Mouse (Mus musculus) thymus, postnatal 36 days (tissue): ENCODE data around the gene Gm10382.
"Not testable (repeated sequence)": the region's sequence is repeated elsewhere in the genome, so short reads cannot be mapped to it uniquely, and the experiment has no call there.

Experiments used
- DNase-seq, 2 experiments: peaks; one replicate each; pipeline ENCODE4 v3.0.0; 2022; ENCODE audit warnings: mixed read lengths in 2 of 2

Gm10382 gene

GRCm38 (mm10) chr5:125393622-125394603 is 4.8 kb downstream of the Gm10382 start:
- DNase-seq = peak; percentile 79 to 88

DNA sequence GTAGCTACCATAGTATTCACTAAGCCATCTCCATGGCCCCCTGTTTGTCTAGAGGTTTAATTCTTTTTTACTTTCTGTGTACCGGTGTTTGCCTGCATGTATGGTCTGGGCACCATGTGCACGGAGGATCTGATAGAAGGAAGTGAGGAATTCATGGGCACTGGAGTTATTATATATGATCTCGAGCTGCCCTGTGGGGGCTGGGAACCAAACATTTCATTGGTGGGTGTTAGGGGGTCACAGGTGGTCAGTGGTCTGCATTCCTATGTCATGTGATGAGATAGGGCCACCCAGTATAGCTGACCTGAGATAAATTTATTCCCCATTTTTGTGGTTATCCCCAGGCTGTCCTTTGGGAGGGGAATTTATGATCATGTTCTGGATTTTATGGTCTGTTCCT is 5.9 kb downstream of the Gm10382 start:
- DNase-seq = no peak

DNA sequence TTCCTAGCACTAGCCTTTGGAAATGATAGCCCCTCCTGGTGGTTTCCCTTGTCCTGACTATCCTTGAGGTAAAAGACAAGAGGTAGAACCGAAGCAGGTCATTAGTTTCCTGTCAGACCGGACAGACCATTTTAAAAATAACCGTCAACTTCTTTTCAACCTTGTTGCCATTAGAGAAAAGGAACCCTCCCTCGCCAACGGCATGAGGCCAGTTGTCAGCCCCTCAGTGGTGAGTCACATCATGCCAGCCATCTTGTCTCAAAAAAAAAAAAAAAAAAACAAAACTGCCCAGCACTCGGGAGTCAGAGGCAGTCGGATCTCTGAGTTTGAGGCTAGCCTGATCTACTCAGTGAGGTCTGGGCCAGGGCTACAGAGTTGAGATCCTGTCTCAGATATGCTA is 11.8 kb downstream of the Gm10382 start:
- DNase-seq = no peak

GRCm38 (mm10) chr5:125402476-125402875 is 13.4 kb downstream of the Gm10382 start:
- no peak for DNase-seq

- no peak for DNase-seq
These were observed 13.9 kb downstream of the Gm10382 start for GRCm38 (mm10) chr5:125402991-125403390.

DNA sequence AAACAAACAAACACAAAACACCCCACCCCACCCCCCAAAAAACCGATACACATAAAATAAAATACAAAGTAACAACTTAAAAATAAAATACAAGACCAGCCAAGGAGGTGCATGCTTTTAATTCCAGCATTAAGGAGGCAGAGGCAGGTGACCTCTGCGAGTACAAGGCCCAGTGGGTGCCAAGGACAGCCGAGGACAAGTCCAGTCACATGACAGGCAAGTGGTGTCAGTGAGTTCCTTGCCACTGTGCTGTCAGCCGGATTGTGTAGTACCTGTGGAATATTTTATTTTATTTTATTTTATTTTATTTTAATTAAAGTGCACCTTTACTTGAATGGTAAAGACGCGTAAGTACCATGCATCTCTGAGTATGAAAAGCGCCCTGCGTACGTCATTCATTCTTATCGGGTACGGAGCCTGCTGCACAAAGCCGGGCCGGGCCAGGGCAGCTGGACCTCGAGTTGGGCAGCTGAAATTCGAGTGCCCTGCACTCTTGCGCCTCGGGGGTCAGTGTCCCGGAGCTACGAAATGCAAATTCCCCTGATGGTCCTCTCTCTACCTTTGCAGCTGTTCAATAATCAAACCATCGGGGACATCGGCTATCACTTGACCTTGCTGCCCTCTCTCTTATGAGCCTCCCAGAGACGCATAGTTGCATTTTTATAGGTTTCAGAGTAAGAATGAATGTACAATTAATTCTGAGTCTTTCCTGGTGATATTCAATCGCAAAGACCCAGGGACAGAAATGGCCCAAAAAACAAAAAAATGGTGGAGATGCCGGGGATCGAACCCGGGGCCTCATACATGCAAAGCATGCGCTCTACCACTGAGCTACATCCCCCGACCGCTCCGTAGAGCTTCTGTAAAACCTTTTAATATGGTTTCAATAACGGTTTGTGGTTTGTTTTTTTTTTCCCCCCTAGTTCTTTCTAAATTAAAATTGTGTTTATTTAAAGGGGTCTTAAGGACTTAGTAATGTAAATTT is 14.7 kb downstream of the Gm10382 start:
- DNase-seq = peak; percentile 70

- DNase-seq = no peak
These were observed 15.4 kb downstream of the Gm10382 start for GRCm38 (mm10) chr5:125404536-125404902.

- DNase-seq = peak; percentile 37 to 48
These were observed 15.9 kb downstream of the Gm10382 start for GRCm38 (mm10) chr5:125404903-125405545.

- peak; percentile 77 to 83 for DNase-seq
These were observed 16.6 kb downstream of the Gm10382 start for GRCm38 (mm10) chr5:125405546-125406248.

- DNase-seq = peak; percentile 70 to 74
These were observed 17.3 kb downstream of the Gm10382 start for GRCm38 (mm10) chr5:125406322-125407016.

DNA sequence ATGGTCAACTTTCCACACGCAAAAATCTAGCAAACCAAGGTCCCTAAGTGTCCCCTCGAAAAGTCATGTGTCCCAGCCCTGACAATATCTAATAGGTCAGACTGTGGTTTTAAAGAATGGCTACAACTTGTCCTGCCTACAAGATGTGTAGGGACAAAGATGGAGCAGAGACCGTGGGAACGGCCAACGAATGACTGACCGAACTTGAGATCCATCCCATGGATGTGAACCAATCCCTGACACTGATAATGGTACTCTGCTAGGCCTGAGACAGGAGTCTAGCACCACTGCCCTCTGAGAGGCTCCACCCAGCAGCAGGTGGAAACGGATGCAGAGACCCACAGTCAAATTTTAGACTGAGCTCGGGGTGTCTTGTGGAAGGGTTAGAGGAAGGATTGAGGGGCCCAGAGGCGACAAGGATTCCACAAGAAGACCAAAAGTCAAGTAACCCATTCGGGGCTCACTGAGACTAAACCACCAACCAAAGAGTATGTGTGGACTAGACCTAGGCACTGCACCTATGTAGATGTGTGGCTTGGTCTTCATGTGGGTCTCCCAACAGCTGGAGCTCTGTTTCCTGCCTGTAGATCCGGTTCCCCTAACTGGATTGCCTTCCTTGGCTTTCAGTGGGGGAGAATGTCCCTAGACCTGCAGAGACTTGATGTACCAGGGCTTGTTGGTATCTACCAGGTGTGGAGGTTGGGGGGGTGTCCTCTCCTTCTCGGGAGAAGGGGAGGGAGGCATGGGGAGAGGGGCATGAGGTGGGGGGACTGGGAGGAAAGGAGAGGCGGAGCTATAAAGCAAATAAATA is 18.1 kb downstream of the Gm10382 start:
- no peak for DNase-seq

GRCm38 (mm10) chr5:125407910-125408575 is 18.9 kb downstream of the Gm10382 start:
- no peak for DNase-seq

DNA sequence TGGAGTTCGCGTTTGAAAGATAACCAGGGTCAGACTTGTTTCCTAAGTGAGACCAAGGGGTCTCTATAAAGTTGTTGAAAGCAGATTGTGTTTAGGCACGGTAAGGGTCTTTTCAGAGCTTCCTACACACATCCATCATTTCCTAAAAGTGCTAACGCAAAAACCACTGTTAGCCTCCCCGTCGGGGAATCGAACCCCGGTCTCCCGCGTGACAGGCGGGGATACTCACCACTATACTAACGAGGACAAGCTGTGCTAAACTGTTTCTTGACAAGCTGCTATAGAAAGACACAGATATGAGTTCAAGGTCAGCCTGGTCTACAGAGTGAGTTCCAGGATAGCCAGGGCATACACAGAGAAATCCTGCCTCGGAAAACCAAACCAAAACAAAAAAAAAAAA is 19.7 kb downstream of the Gm10382 start:
- DNase-seq = peak; percentile 86 to 87

GRCm38 (mm10) chr5:125409348-125410090 is 20.4 kb downstream of the Gm10382 start:
- DNase-seq = no peak

- DNase-seq = peak; percentile 80 to 85
These were observed 22.9 kb downstream of the Gm10382 start for GRCm38 (mm10) chr5:125411972-125412530.

DNA sequence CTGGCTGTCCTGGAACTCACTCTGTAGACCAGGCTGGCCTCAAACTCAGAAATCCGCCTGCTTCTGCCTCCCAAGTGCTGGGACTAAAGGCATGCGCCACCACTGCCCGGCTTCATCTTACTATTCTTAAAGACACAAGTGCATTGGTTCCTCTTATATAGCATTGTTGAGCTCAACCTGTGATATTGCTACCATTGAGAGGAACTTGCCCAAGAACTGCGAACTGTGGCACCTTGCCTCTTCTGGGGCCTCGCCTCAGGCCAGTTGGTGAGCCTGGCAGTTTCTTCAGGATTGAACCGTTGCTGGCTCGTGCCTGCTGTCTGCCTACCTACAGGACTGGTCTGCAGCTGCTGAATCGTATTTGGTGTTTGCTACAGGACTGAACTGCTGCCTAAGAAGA is 23.4 kb downstream of the Gm10382 start:
- not testable (repeated sequence) for DNase-seq

DNA sequence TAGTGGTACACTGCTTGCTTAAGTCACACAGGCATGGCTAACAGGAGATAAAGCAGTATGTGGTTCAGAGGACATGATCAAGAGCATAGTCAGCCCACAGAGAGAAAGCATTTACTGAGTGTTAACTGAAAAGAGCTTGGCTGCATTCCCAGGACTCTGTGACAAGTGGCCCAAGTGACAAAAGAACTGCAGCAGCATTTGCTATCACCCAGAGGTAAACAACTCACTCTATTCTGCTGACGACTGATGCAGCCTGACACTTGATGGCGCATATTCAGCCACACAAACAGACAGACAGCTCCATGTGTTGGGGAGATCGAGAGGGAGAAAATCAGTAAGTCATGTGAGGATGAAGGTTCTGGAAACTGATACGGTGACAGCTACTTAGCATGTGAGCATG is 24.6 kb downstream of the Gm10382 start:
- DNase-seq = no peak

- DNase-seq = no peak
These were observed 27.1 kb downstream of the Gm10382 start for GRCm38 (mm10) chr5:125416183-125416582.

GRCm38 (mm10) chr5:125418636-125419035 is 29.5 kb downstream of the Gm10382 start:
- DNase-seq = no peak
